Mouse (Mus musculus) ES-E14 (cell line): ENCODE measurements at regions not wholly inside any gene's neighbourhood (a gene's known extent, or its start where the extent isn't known, plus 50 kb on each side); places are given as distances from the start of the nearest gene placed in this dataset.

Experiments used
- DNase-seq: peaks from one replicate; pipeline ENCODE4 v3.0.0-alpha.2; 2013; ENCODE audit warnings: low read depth, low spot score
- H3K27ac ChIP-seq: 2 replicates; pipeline ENCODE4 v1.5.1; 2012; ENCODE audit warnings: low read depth, mild to moderate bottlenecking, low read length, moderate library complexity, mixed read lengths; ENCODE audit not compliant: poor library complexity, insufficient read depth, severe bottlenecking
- H3K36me3 ChIP-seq: 2 replicates; pipeline ENCODE4 v1.6.1; 2012; ENCODE audit warnings: mild to moderate bottlenecking, low read length, moderate library complexity, mixed read lengths; ENCODE audit not compliant: control insufficient read depth, poor library complexity, insufficient read depth, severe bottlenecking
- H3K4me1 ChIP-seq, 2 experiments: fragments of 150-350 bp in 1 of 2; sonication (generic) in 1 of 2; 2 replicates each; pipeline ENCODE4 v1.6.1; 2012; ENCODE audit warnings: low read length in 2 of 2, mild to moderate bottlenecking in 1 of 2, mixed read lengths in 1 of 2; ENCODE audit not compliant: control insufficient read depth in 2 of 2, insufficient read depth in 2 of 2, poor library complexity in 1 of 2
- H3K4me3 ChIP-seq, 2 experiments: fragments of 150-350 bp in 1 of 2; sonication (generic) in 1 of 2; 2 replicates each; pipeline ENCODE4 v1.5.1; 2012; ENCODE audit warnings: low read length in 2 of 2, low read depth in 1 of 2, mild to moderate bottlenecking in 1 of 2, mixed read lengths in 1 of 2; ENCODE audit not compliant: insufficient read depth in 1 of 2, poor library complexity in 1 of 2, severe bottlenecking in 1 of 2
- H3K9ac ChIP-seq: 2 replicates; pipeline ENCODE4 v1.6.1; 2012; ENCODE audit warnings: low read depth, mild to moderate bottlenecking, low read length, mixed read lengths; ENCODE audit not compliant: poor library complexity, insufficient read depth, severe bottlenecking
- H3K9me3 ChIP-seq: fragments of 150-350 bp; sonication (generic); 2 replicates; pipeline ENCODE4 v1.6.1; 2012; ENCODE audit warnings: low read depth, mild to moderate bottlenecking, low read length; ENCODE audit not compliant: control insufficient read depth, insufficient read depth
- CHD2 ChIP-seq: IDR thresholded peaks from 2 replicates; pipeline ENCODE4 v1.6.1; 2014; ENCODE audit warnings: mild to moderate bottlenecking, low read depth, low read length, inconsistent platforms
- HCFC1 ChIP-seq: IDR thresholded peaks from 2 replicates; pipeline ENCODE4 v1.6.1; 2012; ENCODE audit warnings: low read length, inconsistent platforms, borderline replicate concordance; ENCODE audit not compliant: insufficient read depth
- MAFK ChIP-seq: IDR thresholded peaks from 2 replicates; pipeline ENCODE4 v1.6.1; 2014; ENCODE audit warnings: mild to moderate bottlenecking, low read depth, low read length, inconsistent platforms; ENCODE audit not compliant: insufficient read depth
- ZC3H11A ChIP-seq: IDR thresholded peaks from 2 replicates; pipeline ENCODE4 v1.6.1; 2012; ENCODE audit warnings: low read depth, mild to moderate bottlenecking, inconsistent platforms, low read length, borderline replicate concordance
- ZNF384 ChIP-seq: IDR thresholded peaks from 2 replicates; pipeline ENCODE4 v1.6.1; 2012; ENCODE audit warnings: low read depth, low read length, inconsistent platforms
- in situ Hi-C, 2 experiments: fragments of 600-800 bp; cut with MboI; formaldehyde crosslinking; loops; one replicate each; pipeline ENCODE4 v1.15.1; 2025; ENCODE audit warnings: low sequenced_read_pairs in 2 of 2, inconsistent platforms in 1 of 2; ENCODE audit not compliant: unreplicated experiment in 2 of 2

DNA sequence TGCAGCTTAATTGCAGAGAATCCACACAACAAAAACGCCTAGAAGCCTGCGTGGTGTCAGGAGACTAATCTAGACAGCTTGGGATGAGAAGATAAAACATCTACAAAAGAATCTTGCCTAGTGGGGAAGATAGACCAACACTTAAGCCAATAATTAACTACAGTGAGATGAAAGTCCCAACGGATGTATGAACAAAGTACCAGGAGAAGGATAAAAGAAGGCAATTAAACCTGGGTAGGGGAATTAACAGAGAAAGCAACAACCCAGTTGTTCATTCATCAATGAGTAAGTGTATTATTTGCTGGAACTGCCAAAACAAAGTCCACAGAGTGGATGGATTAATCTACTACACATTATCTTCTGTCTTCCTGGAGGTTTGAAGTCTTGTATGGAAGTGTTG is 99.8 kb downstream of the Olfm4 start:
- no peak for DNase-seq
- Histone ChIP-seq H3K9me3 (no peaks in the 10 kb centered on the region), H3K27ac (no peak overlapping the region), H3K9ac (no peak overlapping the region), H3K4me3 (no peak overlapping the region), H3K36me3 (no peaks in the 10 kb centered on the region), H3K4me1 (no peaks in the 10 kb centered on the region)
- in situ Hi-C loops: no loop called here
- TF ChIP-seq MAFK (no peak), ZNF384 (no peak), CHD2 (no peak), HCFC1 (no peak), ZC3H11A (no peak)

DNA sequence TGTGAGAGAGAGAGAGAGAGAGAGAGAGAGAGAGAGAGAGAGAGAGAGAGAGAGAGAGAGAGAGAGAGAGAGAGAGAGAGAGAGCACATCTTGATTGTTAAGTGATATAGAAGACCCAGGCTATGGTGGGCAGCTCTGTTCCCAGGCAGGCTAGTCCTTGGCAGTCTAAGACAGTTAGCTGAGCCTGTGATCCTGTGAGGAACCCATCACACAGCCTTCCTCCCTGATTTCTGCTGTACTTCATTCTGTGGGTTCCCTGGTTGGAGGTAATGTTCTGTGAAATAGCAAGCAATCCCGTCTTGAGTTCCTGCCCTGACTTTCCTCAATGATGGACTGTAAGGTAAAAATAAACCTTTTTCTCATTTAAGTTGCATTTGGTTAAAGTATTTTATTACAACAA is 113.4 kb downstream of the Olfm4 start:
- in situ Hi-C loops: no loop called here
- Histone ChIP-seq H3K9me3 (no peaks in the 10 kb centered on the region), H3K4me1 (no peaks in the 10 kb centered on the region), H3K9ac (no peak overlapping the region), H3K4me3 (no peak overlapping the region), H3K36me3 (no peaks in the 10 kb centered on the region), H3K27ac (no peak overlapping the region)
- no peak for DNase-seq
- no peak for TF ChIP-seq HCFC1
- no peak for TF ChIP-seq ZNF384
- TF ChIP-seq ZC3H11A: no peak
- no peak for TF ChIP-seq CHD2
- TF ChIP-seq MAFK: no peak

DNA sequence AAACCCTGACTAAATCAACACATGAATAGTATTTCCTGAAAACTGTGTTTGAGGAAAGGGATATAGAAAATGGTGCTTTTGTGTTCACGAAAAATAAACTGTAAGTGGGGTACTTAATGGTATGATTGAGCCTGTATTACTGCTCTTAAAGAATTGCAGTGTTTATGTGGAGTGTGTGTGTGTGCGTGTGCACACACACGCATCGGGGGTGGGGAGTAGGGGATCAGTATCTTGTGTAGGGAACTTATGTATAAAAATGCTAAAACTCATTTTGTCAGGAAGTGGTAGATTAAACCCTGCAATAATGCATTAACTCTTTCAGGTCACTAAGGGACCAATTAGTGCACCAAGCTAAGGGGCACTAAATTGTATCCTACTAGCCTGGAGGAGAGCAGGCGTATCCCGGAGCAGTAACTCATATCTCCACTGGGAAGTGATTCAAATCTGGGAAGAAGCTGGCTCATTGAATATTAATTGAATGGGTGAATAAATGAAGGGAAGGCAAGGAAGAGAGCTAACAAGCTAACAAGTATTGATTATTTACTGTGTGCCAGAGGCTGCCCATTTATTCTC is 129.3 kb downstream of the Olfm4 start:
- no peak for TF ChIP-seq ZNF384
- TF ChIP-seq ZC3H11A: no peak
- no peak for TF ChIP-seq MAFK
- TF ChIP-seq HCFC1: no peak
- TF ChIP-seq CHD2: no peak
- in situ Hi-C loops: no loop called here
- Histone ChIP-seq H3K4me1 (no peaks in the 10 kb centered on the region), H3K9ac (no peak overlapping the region), H3K4me3 (no peak overlapping the region), H3K27ac (no peak overlapping the region), H3K36me3 (no peaks in the 10 kb centered on the region), H3K9me3 (no peaks in the 10 kb centered on the region)
- no peak for DNase-seq

DNA sequence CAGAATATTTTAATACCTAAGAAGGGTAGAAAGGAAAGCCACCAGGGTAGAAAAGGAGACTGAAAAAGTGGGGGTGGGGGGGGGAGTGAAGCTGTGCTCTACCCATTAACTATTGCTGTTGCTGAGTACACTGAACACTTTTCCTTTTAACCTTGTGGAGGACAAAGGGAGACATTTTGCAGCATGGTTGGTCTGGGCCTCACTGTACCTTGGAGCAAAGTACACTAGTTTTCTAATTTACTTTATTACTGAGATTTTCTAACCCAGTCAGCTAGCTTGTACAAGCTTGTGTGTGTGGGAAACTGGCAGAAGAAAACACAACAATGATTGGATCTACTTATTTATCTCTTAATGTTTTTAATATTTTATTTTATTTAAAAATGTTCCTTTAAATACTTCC is 130.4 kb downstream of the Olfm4 start:
- H3K4me1 ChIP-seq: no peaks in the 10 kb centered on the region
- no peak overlapping the region for H3K4me3 ChIP-seq
- DNase-seq: no peak
- no peak overlapping the region for H3K27ac ChIP-seq
- no peaks in the 10 kb centered on the region for H3K36me3 ChIP-seq
- H3K9ac ChIP-seq: no peak overlapping the region
- in situ Hi-C loops: no loop called here
- TF ChIP-seq ZNF384 (no peak), HCFC1 (no peak), CHD2 (no peak), MAFK (no peak), ZC3H11A (no peak)
- H3K9me3 ChIP-seq: no peaks in the 10 kb centered on the region

DNA sequence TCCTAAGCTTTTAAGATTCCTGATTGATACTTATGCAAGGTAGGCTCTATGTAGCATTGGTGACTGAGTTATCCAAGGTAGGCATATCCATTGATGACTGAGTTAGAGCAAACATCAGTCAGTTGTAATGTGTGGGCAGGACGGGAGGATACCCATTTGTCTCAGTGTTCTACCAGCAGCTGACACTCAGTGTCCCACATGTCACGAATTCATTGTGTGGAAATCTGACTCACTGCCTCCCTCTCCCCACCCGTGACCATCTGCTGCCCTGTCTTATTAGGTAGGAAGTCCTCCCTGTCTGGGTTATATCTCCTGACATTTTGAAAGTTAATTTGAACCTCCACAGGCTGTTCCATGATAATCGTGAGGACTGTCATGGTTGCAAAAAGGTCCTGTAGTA is 141.3 kb downstream of the Olfm4 start:
- no peak for DNase-seq
- Histone ChIP-seq H3K27ac (no peak overlapping the region), H3K4me3 (no peak overlapping the region), H3K9me3 (no peaks in the 10 kb centered on the region), H3K9ac (no peak overlapping the region), H3K36me3 (no peaks in the 10 kb centered on the region), H3K4me1 (no peaks in the 10 kb centered on the region)
- TF ChIP-seq CHD2 (no peak), HCFC1 (no peak), ZNF384 (no peak), ZC3H11A (no peak), MAFK (no peak)
- in situ Hi-C loops: no loop called here
